Mouse (Mus musculus) T-cell, adult 66 days (primary cell): ENCODE data around the gene Fam50b. TPM values are rescaled to one million over a fixed set of nuclear protein-coding genes. Genes with fewer than 3 reads are reported as not detected.

Experiments
- total RNA-seq, 2 experiments: library from RNA; stranded (reverse); gene quantifications; 3 replicates in 1 of 2; 4 replicates in 1 of 2; pipeline ENCODE4 v1.2.4; 2023

The Fam50b gene
- not detected for total RNA-seq

DNA sequence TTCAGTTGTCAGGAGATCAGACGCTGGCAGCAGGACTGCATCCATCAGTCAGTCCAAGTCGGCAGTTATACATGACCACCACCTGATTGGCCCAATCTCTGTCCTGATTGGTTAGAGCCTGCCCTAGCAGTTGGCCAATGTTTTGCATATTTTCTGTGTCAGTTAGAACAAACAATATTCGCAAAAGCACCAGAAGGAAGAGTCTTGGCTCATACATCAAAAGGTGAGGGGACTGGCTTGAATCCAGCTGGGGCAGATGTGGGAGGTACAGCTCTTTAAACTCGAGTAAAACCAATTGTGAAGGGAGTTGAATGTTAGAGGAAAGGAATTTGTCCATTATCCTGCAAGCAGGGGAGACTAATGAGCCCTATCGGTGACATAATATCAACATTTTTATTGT lies at the start of gene Fam50b:
Gene Fam50b, plus strand, starts transcription at position 165 of the 400 bp plus-strand sequence.

Other genes starting within 250 kb of the Fam50b start
- gene Pxdc1, start 81.4 kb upstream of the Fam50b start, total RNA-seq: 1 to 10 TPM in 1 of 2 experiments, under 1 TPM in 1; 0.92 to 4.8 TPM
- 100 to 1,000 TPM; 184 to 202 TPM for gene Prpf4b, start 140.5 kb downstream of the Fam50b start, total RNA-seq
- gene Fam217a, start 189.5 kb downstream of the Fam50b start, total RNA-seq: 1 to 10 TPM; 1.8 to 3.7 TPM
- gene 4933417A18Rik, start 189.6 kb downstream of the Fam50b start, total RNA-seq: not detected
- not detected for gene Eci3, start 229.0 kb downstream of the Fam50b start, total RNA-seq